Mouse (Mus musculus) forebrain, embryonic 15.5 days (tissue): ENCODE measurements at regions not wholly inside any gene's neighbourhood (a gene's known extent, or its start where the extent isn't known, plus 50 kb on each side); places are given as distances from the start of the nearest gene placed in this dataset.
A peak's percentile ranks its signal among the peaks of the same experiment; 100 is the strongest.

ENCODE experiments used
- ATAC-seq: fragments of 200-750 bp; cut with Nextera tagmentation; replicated peaks from 2 replicates; pipeline ENCODE4 v1.8.0; 2017; ENCODE audit warnings: mild to moderate bottlenecking, moderate TSS enrichment, moderate library complexity
- H3K27ac ChIP-seq: fragments of 300-500 bp; sonication (generic); replicated peaks from 2 replicates; pipeline ENCODE4 v1.5.1; 2015; ENCODE audit warnings: mild to moderate bottlenecking, inconsistent platforms
- H3K27me3 ChIP-seq: fragments of 300-500 bp; sonication (generic); 2 replicates; pipeline ENCODE4 v1.6.1; 2015; ENCODE audit warnings: inconsistent platforms
- H3K36me3 ChIP-seq: fragments of 300-500 bp; sonication (generic); 2 replicates; pipeline ENCODE4 v1.6.1; 2015; ENCODE audit warnings: mild to moderate bottlenecking, inconsistent platforms
- H3K4me1 ChIP-seq: fragments of 300-500 bp; sonication (generic); 2 replicates; pipeline ENCODE4 v1.6.1; 2015; ENCODE audit warnings: inconsistent platforms
- H3K4me2 ChIP-seq: fragments of 300-500 bp; sonication (generic); replicated peaks from 2 replicates; pipeline ENCODE4 v1.6.1; 2015; ENCODE audit warnings: mild to moderate bottlenecking, inconsistent platforms
- H3K4me3 ChIP-seq: fragments of 300-500 bp; sonication (generic); 2 replicates; pipeline ENCODE4 v1.5.1; 2015; ENCODE audit warnings: mild to moderate bottlenecking, inconsistent platforms
- H3K9ac ChIP-seq: fragments of 300-500 bp; sonication (generic); replicated peaks from 2 replicates; pipeline ENCODE4 v1.6.1; 2015; ENCODE audit warnings: mild to moderate bottlenecking, inconsistent platforms
- H3K9me3 ChIP-seq: fragments of 300-500 bp; sonication (generic); 2 replicates; pipeline ENCODE4 v1.6.1; 2016; ENCODE audit warnings: inconsistent platforms
- WGBS: fragments of 180-500 bp; shearing (Covaris S2); methylation state at CpG from one replicate; pipeline ENCODE4 v1.1.7; 2015; ENCODE audit warnings: mixed read lengths; 5-methylcytosine and 5-hydroxymethylcytosine counted together

GRCm38 (mm10) chr8:39833251-39833650 is 841.6 kb upstream of the Adam24 start:
- no peak overlapping the region for H3K27ac ChIP-seq
- no peaks in the 10 kb centered on the region for H3K4me1 ChIP-seq
- no peaks in the 10 kb centered on the region for H3K36me3 ChIP-seq
- H3K27me3 ChIP-seq, result no peaks in the 10 kb centered on the region
- 100% methylated on average over 1 of the region's 1 CpGs for WGBS
- no peaks in the 10 kb centered on the region for H3K9me3 ChIP-seq
- no peak for ATAC-seq
- no peak overlapping the region for H3K9ac ChIP-seq
- no peak overlapping the region for H3K4me3 ChIP-seq
- no peak overlapping the region for H3K4me2 ChIP-seq

GRCm38 (mm10) chr8:39846854-39847253 is 828.0 kb upstream of the Adam24 start:
- WGBS, result 92% methylated on average over 2 of the region's 2 CpGs
- Histone ChIP-seq H3K9ac (no peak overlapping the region), H3K27me3 (no peaks in the 10 kb centered on the region), H3K9me3 (no peaks in the 10 kb centered on the region), H3K36me3 (no peaks in the 10 kb centered on the region), H3K4me1 (no peaks in the 10 kb centered on the region), H3K4me2 (no peak overlapping the region), H3K4me3 (no peak overlapping the region), H3K27ac (no peak overlapping the region)
- ATAC-seq, result no peak

GRCm38 (mm10) chr8:39862544-39862943 is 812.3 kb upstream of the Adam24 start:
- H3K4me3 ChIP-seq, result no peak overlapping the region
- ATAC-seq, result no peak
- H3K4me1 ChIP-seq, result no peaks in the 10 kb centered on the region
- no peak overlapping the region for H3K9ac ChIP-seq
- no peak overlapping the region for H3K4me2 ChIP-seq
- H3K9me3 ChIP-seq, result no peaks in the 10 kb centered on the region
- H3K27ac ChIP-seq, result no peak overlapping the region
- no peaks in the 10 kb centered on the region for H3K36me3 ChIP-seq
- H3K27me3 ChIP-seq, result no peaks in the 10 kb centered on the region
- WGBS, result 83% methylated on average over 2 of the region's 2 CpGs

GRCm38 (mm10) chr8:39902251-39902650 is 772.6 kb upstream of the Adam24 start:
- H3K4me1 ChIP-seq, result no peaks in the 10 kb centered on the region
- no peaks in the 10 kb centered on the region for H3K36me3 ChIP-seq
- H3K9ac ChIP-seq, result no peak overlapping the region
- H3K27me3 ChIP-seq, result no peaks in the 10 kb centered on the region
- H3K9me3 ChIP-seq, result no peaks in the 10 kb centered on the region
- H3K4me3 ChIP-seq, result no peak overlapping the region
- ATAC-seq, result no peak
- no peak overlapping the region for H3K27ac ChIP-seq
- H3K4me2 ChIP-seq, result no peak overlapping the region
- 74% methylated on average over 1 of the region's 1 CpGs for WGBS

GRCm38 (mm10) chr8:39912926-39913325 is 762.0 kb upstream of the Adam24 start:
- no peak overlapping the region for H3K4me2 ChIP-seq
- no peak overlapping the region for H3K9ac ChIP-seq
- 73% methylated on average over 2 of the region's 2 CpGs for WGBS
- no peaks in the 10 kb centered on the region for H3K9me3 ChIP-seq
- H3K27me3 ChIP-seq, result no peaks in the 10 kb centered on the region
- H3K4me3 ChIP-seq, result no peak overlapping the region
- H3K36me3 ChIP-seq, result no peaks in the 10 kb centered on the region
- ATAC-seq, result no peak
- H3K27ac ChIP-seq, result no peak overlapping the region
- H3K4me1 ChIP-seq, result no peaks in the 10 kb centered on the region

GRCm38 (mm10) chr8:39921336-39921735 is 753.5 kb upstream of the Adam24 start:
- ATAC-seq, result no peak

GRCm38 (mm10) chr8:39923741-39924140 is 751.1 kb upstream of the Adam24 start:
- Histone ChIP-seq H3K9me3 (no peaks in the 10 kb centered on the region), H3K27me3 (no peaks in the 10 kb centered on the region), H3K4me1 (no peaks in the 10 kb centered on the region), H3K36me3 (no peaks in the 10 kb centered on the region), H3K4me3 (no peak overlapping the region), H3K27ac (no peak overlapping the region), H3K4me2 (no peak overlapping the region), H3K9ac (no peak overlapping the region)
- 24% methylated on average over 2 of the region's 2 CpGs for WGBS
- no peak for ATAC-seq

More at GRCm38 (mm10) chr8:39921336-39921735, 753.5 kb upstream of the Adam24 start:
- H3K4me3 ChIP-seq, result no peak overlapping the region
- H3K27ac ChIP-seq, result no peak overlapping the region
- H3K4me1 ChIP-seq, result no peaks in the 10 kb centered on the region
- H3K9me3 ChIP-seq, result no peaks in the 10 kb centered on the region
- H3K9ac ChIP-seq, result no peak overlapping the region
- no peaks in the 10 kb centered on the region for H3K27me3 ChIP-seq
- H3K36me3 ChIP-seq, result no peaks in the 10 kb centered on the region
- no peak overlapping the region for H3K4me2 ChIP-seq
- 82% methylated on average over 2 of the region's 2 CpGs for WGBS

- Histone ChIP-seq H3K4me2 (no peak overlapping the region), H3K27ac (peak overlapping the region; percentile 37; the same call in 1 of the 2 replicates), H3K4me1 (0 out of 2 replicates have a peak, but pooled peaks cover 8% of the 10 kb centered on the region), H3K36me3 (no peaks in the 10 kb centered on the region), H3K9ac (no peak overlapping the region), H3K9me3 (no peaks in the 10 kb centered on the region), H3K27me3 (no peaks in the 10 kb centered on the region), H3K4me3 (no peak overlapping the region)
- peak; percentile 96 for ATAC-seq
- whole genome bisulfite sequencing, result 58% methylated on average over 6 of the region's 6 CpGs
Measured at GRCm38 (mm10) chr8:39950178-39950896, 724.5 kb upstream of the Adam24 start.

GRCm38 (mm10) chr8:39954497-39954896 is 720.4 kb upstream of the Adam24 start:
- H3K4me3 ChIP-seq, result no peak overlapping the region
- H3K36me3 ChIP-seq, result no peaks in the 10 kb centered on the region
- H3K9ac ChIP-seq, result no peak overlapping the region
- H3K27me3 ChIP-seq, result no peaks in the 10 kb centered on the region
- H3K27ac ChIP-seq, result no peak overlapping the region
- no peaks in the 10 kb centered on the region for H3K9me3 ChIP-seq
- H3K4me2 ChIP-seq, result no peak overlapping the region
- 46% methylated on average over 5 of the region's 5 CpGs for WGBS
- no peak for ATAC-seq
- 0 out of 2 replicates have a peak, but pooled peaks cover 8% of the 10 kb centered on the region for H3K4me1 ChIP-seq

GRCm38 (mm10) chr8:39954924-39955323 is 720.0 kb upstream of the Adam24 start:
- 46% methylated on average over 4 of the region's 4 CpGs for WGBS
- no peaks in the 10 kb centered on the region for H3K9me3 ChIP-seq
- 0 out of 2 replicates have a peak, but pooled peaks cover 7% of the 10 kb centered on the region for H3K4me1 ChIP-seq
- H3K4me2 ChIP-seq, result no peak overlapping the region
- no peak overlapping the region for H3K9ac ChIP-seq
- no peak overlapping the region for H3K27ac ChIP-seq
- H3K27me3 ChIP-seq, result no peaks in the 10 kb centered on the region
- no peaks in the 10 kb centered on the region for H3K36me3 ChIP-seq
- ATAC-seq, result no peak
- no peak overlapping the region for H3K4me3 ChIP-seq

- no peak for ATAC-seq
- H3K4me3 ChIP-seq, result no peak overlapping the region
- H3K9ac ChIP-seq, result no peak overlapping the region
- no peaks in the 10 kb centered on the region for H3K36me3 ChIP-seq
- no peaks in the 10 kb centered on the region for H3K27me3 ChIP-seq
- no peak overlapping the region for H3K4me2 ChIP-seq
- H3K27ac ChIP-seq, result no peak overlapping the region
- H3K4me1 ChIP-seq, result no peaks in the 10 kb centered on the region
- 93% methylated on average over 1 of the region's 1 CpGs for WGBS
- no peaks in the 10 kb centered on the region for H3K9me3 ChIP-seq
Measured at GRCm38 (mm10) chr8:40005207-40005837, 669.6 kb upstream of the Adam24 start.

- ATAC-seq, result no peak
- H3K9me3 ChIP-seq, result no peaks in the 10 kb centered on the region
- H3K4me1 ChIP-seq, result no peaks in the 10 kb centered on the region
- H3K27ac ChIP-seq, result no peak overlapping the region
- no peak overlapping the region for H3K4me2 ChIP-seq
- 93% methylated on average over 5 of the region's 5 CpGs for WGBS
- H3K4me3 ChIP-seq, result no peak overlapping the region
- no peak overlapping the region for H3K9ac ChIP-seq
- no peaks in the 10 kb centered on the region for H3K36me3 ChIP-seq
- H3K27me3 ChIP-seq, result no peaks in the 10 kb centered on the region
Measured at GRCm38 (mm10) chr8:40019281-40019943, 655.5 kb upstream of the Adam24 start.
